Mouse (Mus musculus): Measurements from ENCODE around the gene Kcnj2.

The Kcnj2 gene

DNA sequence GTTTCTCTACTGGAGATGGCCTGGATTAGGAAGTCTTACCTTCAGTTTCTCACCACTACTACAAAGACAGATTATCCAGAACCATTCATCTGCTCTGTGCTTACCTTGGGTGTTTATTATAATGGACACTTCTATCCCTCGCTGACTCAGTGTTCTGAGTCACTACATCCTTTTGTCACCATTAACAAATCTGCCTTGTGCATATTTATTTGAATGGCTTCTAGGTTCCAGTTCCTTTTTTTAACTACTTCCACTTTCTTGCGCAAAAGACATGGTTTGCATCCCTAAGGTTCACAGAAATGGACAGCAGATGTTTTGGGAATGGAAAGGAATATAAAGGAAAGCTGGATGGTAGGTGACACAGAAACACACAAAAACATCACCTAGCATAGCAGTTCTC, 27.0 kb downstream of the Kcnj2 start:
- no peak for DNase-seq

DNA sequence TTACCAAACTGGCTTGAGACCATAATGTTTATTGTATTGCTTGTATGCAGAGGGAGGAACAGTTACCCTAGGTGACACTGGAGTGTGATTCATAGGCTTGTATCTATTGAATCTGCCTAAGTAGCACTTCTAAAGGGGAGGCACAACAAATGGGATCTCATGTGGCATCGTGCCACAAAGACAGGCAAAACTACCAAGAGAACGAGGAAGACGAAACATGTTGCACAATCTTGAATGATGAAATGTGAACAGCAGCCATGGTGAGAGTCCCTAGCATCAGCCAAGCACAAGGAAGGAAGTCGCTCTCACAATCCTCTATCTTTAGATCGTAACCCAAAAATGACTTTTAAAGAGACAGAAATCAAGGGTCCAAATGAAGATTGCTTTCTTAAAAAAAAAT, 30.6 kb downstream of the Kcnj2 start:
- DNase-seq, result no peak

DNA sequence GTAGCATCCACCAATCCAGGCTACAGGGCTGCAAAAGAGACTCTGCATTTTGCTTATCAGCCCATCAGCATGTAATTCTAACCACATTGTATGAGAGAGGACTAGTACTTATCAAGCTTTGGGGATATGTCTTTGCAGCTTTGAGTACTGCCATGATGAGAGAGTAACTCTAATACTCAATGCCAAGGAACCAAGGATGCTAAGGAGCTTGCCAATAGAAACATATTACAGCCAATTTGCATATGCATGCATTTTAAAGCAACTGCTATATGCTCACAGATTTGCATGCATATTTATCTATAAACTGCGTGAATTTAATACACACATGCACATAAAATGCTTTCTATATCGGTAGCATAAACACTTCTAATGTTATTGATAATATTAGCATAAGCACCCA, 34.2 kb downstream of the Kcnj2 start:
- no peak for DNase-seq

DNA sequence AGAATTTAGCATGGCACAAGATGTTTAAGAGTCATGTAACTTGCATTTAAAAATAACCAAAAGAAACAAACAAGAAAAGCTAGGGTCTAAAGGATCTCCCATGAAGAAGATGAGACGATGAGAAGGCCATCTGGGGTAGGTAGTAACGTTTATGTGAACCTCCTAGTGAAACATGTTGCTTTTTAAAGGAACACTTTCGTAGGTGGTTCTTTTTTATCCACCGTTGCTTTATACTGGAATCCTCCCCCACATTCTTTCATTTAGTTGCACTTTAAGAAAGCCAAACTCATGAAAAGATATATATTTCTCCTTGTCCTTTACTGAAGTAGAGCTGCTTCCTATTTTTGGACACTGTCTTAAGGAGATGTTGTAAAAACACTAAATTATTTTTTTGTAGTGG, 34.7 kb downstream of the Kcnj2 start:
- no peak for DNase-seq

DNA sequence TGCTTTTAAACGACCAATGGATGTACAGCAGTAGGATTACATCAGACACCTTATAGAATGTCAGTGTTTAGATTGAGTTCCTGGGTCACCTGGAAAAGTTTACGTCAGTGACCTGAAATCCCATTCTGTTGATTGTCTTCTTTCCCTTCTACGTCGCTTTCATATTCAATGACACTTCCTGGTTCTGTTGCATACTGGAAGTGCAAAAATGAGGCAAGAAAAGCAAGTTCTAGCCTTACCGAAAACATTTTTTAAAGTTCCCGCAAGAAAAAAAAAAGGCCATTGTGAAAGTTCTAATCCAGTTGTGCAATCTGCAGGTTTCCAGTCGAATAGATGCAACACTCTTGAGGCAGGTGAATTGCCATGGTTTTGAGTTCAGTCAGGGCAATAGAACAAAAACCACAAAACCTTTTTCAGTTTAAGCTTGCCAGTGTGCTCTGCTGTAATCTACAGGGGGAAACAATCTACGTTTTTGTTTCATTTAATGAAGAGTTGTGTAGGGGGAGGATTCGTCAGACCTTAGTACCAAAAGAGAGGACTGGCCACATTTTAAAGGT, 35.7 kb downstream of the Kcnj2 start:
- no peak for DNase-seq

DNA sequence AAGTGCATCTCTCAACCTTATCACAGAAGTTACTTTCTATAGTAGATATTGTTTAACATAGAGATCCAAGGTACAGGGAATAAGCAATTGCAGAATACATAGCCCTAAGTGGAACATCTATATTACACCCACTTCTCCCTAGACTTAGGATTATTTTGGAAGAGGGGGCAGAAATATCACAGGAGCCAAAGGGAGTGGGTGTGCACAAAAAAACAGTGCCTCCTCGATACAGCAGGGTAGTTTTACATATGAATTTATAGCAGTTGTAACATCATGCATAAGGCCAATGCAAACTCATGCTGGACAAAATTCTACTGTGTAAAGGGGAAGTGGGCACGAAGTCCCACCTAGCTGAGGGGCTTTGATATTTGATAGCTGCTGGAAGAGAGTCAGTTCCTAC, 38.5 kb downstream of the Kcnj2 start:
- no peak for DNase-seq

DNA sequence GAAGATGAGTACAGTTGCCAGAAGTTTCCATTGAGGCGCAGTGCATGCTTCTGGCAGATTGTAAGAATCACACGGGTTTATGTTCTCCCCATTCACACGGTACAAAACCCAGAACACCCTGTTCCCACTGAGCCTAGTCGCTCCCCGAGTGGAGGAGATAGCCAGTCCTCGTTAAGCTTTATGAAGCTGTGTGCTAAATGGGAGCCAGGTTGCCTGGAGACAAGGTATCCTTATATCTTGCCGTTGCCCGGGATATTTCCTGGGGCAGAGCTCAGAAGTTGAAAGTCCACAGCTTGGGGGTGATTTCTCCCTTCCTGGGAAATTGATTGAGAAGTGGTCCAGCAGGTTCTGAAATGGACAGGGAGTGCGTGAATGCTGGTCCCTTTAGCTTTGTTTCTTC, 42.2 kb downstream of the Kcnj2 start:
- no peak for DNase-seq

DNA sequence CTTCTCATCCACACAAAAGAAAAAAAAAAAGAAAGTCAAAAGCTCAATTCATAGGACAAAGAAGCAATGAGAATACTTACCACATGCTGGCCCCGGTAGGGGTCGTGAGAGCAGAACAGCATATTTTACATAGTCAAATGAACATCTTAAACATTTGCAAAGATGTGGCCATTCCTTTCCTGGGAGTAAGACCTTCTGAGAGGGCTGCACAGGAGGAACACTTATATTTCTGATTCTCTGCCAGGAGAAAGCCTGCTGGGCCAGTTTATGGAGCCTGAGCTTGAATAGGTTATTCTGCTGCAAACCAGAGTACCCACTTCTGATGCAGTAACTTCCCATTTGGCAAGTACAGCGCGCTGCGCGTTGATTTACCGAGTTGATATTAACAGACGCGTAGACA, 55.5 kb downstream of the Kcnj2 start:
- no peak for DNase-seq

DNA sequence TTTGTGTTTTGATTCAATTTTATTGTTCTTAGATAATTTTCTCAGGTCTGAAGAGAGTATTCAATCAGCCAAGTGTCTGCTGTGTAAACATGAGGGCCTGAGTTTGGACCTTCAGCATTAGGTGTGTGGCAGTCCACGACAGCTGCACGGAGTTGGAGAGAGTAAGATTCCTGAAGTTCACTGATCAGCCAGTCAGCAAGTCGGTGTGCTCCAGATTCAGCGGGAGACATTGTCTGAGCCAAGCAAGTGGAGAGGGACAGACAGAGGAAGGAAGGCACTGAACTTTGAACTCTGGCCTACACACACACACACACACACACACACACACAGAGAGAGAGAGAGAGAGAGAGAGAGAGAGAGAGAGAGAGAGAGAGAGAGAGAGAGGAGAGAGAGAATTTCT, 57.4 kb downstream of the Kcnj2 start:
- DNase-seq, result no peak

DNA sequence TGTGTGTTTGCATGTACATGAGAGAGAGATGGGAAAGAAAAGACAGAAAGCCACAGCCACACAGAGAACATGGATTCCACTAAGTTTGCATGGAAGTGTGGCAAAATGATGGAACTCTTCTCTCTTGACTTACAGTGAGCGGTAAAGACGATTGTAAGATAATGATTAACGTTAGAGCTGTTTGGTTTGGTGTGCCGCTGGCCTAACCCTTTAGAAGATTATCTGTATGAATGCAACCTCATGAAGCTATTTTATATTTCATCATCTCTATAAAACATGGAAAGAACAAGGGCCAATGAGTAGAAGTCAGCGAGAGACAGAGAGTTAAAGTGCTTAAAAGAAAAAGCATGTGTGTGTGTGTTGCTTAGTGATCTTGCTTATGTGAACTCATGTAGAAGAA, 60.0 kb downstream of the Kcnj2 start:
- no peak for DNase-seq
